Mouse (Mus musculus): Measurements from ENCODE around the gene Selenoh. TPM values are rescaled to one million over a fixed set of nuclear protein-coding genes. Genes with fewer than 3 reads are reported as not detected.
"Not testable (repeated sequence)": the region's sequence is repeated elsewhere in the genome, so short reads cannot be mapped to it uniquely, and the experiment has no call there.

The Selenoh gene
- total RNA-seq, 1 experiment = 589 TPM

GRCm38 (mm10) chr2:84677968-84678880 is 7.7 kb upstream of the Selenoh start, which contains the start of the genes Gm28635 and Med19:
Gm28635 (minus strand) TSS chr2:84678041.
Med19 (plus strand) TSS chr2:84678402.
- in situ Hi-C loops (cut with MboI; ENCODE audit: low sequenced_read_pairs in 2 of 2, unreplicated experiment in 2 of 2) = no loop called here
- Histone ChIP-seq H3K9ac (ENCODE audit: insufficient read depth, low read depth, low read length, poor library complexity, severe bottlenecking) (peak within 1 kb of the TSS; percentile 86), H3K27ac (ENCODE audit: insufficient read depth, low read depth, low read length, poor library complexity, severe bottlenecking) (peak within 1 kb of the TSS; percentile 73; the same call in 1 of the 2 replicates), H3K4me1 (ENCODE audit: control insufficient read depth in 2 of 2, insufficient read depth in 2 of 2, low read length in 2 of 2, poor library complexity in 1 of 2) (peaks cover 2 to 5% of the 10 kb centered on the region in 2 experiments; a peak in 2 of 4 replicates), H3K36me3 (ENCODE audit: control insufficient read depth, insufficient read depth, low read length, poor library complexity, severe bottlenecking) (peaks cover 19% of the 10 kb centered on the region), H3K4me3 (ENCODE audit: insufficient read depth in 1 of 2, low read depth in 1 of 2, low read length in 2 of 2, poor library complexity in 1 of 2, severe bottlenecking in 1 of 2) (peak within 1 kb of the TSS; percentile 93 to 96), H3K9me3 (ENCODE audit: control insufficient read depth, insufficient read depth, low read depth, low read length) (no peaks in the 10 kb centered on the region)
- TF ChIP-seq CHD2 (IDR thresholded peaks at IDR 0.05; ENCODE audit: low read depth, low read length) = peak; percentile 94
- no peak for TF ChIP-seq ZC3H11A (IDR thresholded peaks at IDR 0.05; ENCODE audit: borderline replicate concordance, low read depth, low read length)
- TF ChIP-seq HCFC1 (IDR thresholded peaks at IDR 0.05; ENCODE audit: borderline replicate concordance, insufficient read depth, low read length) = 0 out of 2 replicates have a peak, but pooled peaks have one; percentile 4
- DNase-seq (ENCODE audit: low read depth, low spot score) = peak; percentile 99

- TF ChIP-seq HCFC1 (IDR thresholded peaks at IDR 0.05; ENCODE audit: borderline replicate concordance, insufficient read depth, low read length) (peak; percentile 53; the same call in 1 of the 2 replicates), ZNF384 (IDR thresholded peaks at IDR 0.05; ENCODE audit: low read depth, low read length) (no peak), ZC3H11A (IDR thresholded peaks at IDR 0.05; ENCODE audit: borderline replicate concordance, low read depth, low read length) (no peak), CHD2 (IDR thresholded peaks at IDR 0.05; ENCODE audit: low read depth, low read length) (no peak), MAFK (IDR thresholded peaks at IDR 0.05; ENCODE audit: insufficient read depth, low read depth, low read length) (peak; percentile 67)
- peaks cover 2 to 5% of the 10 kb centered on the region in 2 experiments; a peak in 2 of 4 replicates for H3K4me1 ChIP-seq (ENCODE audit: control insufficient read depth in 2 of 2, insufficient read depth in 2 of 2, low read length in 2 of 2, poor library complexity in 1 of 2)
- H3K4me3 ChIP-seq (ENCODE audit: insufficient read depth in 1 of 2, low read depth in 1 of 2, low read length in 2 of 2, poor library complexity in 1 of 2, severe bottlenecking in 1 of 2) = peak overlapping the region; percentile 81 to 84
- H3K36me3 ChIP-seq (ENCODE audit: control insufficient read depth, insufficient read depth, low read length, poor library complexity, severe bottlenecking) = peaks cover 24% of the 10 kb centered on the region
- H3K27ac ChIP-seq (ENCODE audit: insufficient read depth, low read depth, low read length, poor library complexity, severe bottlenecking) = no peak overlapping the region; the same call in 1 of the 2 replicates
- H3K9ac ChIP-seq (ENCODE audit: insufficient read depth, low read depth, low read length, poor library complexity, severe bottlenecking) = peak overlapping the region; percentile 81
- DNase-seq (ENCODE audit: low read depth, low spot score) = peak; percentile 59
- H3K9me3 ChIP-seq (ENCODE audit: control insufficient read depth, insufficient read depth, low read depth, low read length) = no peaks in the 10 kb centered on the region
- in situ Hi-C loops (cut with MboI; ENCODE audit: low sequenced_read_pairs in 2 of 2, unreplicated experiment in 2 of 2) = no loop called here
These were observed 6.8 kb upstream of the Selenoh start for GRCm38 (mm10) chr2:84677270-84677967.

GRCm38 (mm10) chr2:84671535-84671934 is 965 bp upstream of the Selenoh start:
- H3K27ac ChIP-seq (ENCODE audit: insufficient read depth, low read depth, low read length, poor library complexity, severe bottlenecking); DNase-seq (ENCODE audit: low read depth, low spot score); H3K4me1 ChIP-seq (ENCODE audit: control insufficient read depth in 2 of 2, insufficient read depth in 2 of 2, low read length in 2 of 2, poor library complexity in 1 of 2); H3K9me3 ChIP-seq (ENCODE audit: control insufficient read depth, insufficient read depth, low read depth, low read length); H3K9ac ChIP-seq (ENCODE audit: insufficient read depth, low read depth, low read length, poor library complexity, severe bottlenecking); in situ Hi-C loops (cut with MboI; ENCODE audit: low sequenced_read_pairs in 2 of 2, unreplicated experiment in 2 of 2): not testable (repeated sequence)
- 0 out of 4 replicates have a peak overlapping the region, but pooled peaks of 1 of the 2 experiments have one; percentile 26 for H3K4me3 ChIP-seq (ENCODE audit: insufficient read depth in 1 of 2, low read depth in 1 of 2, low read length in 2 of 2, poor library complexity in 1 of 2, severe bottlenecking in 1 of 2)
- peaks cover 38% of the 10 kb centered on the region for H3K36me3 ChIP-seq (ENCODE audit: control insufficient read depth, insufficient read depth, low read length, poor library complexity, severe bottlenecking)

GRCm38 (mm10) chr2:84669828-84670568 is 572 bp downstream of the Selenoh start:
- Histone ChIP-seq H3K4me1 (ENCODE audit: control insufficient read depth in 2 of 2, insufficient read depth in 2 of 2, low read length in 2 of 2, poor library complexity in 1 of 2) (peaks cover 0 to 3% of the 10 kb centered on the region in 2 experiments; a peak in 2 of 4 replicates), H3K9me3 (ENCODE audit: control insufficient read depth, insufficient read depth, low read depth, low read length) (no peaks in the 10 kb centered on the region), H3K9ac (ENCODE audit: insufficient read depth, low read depth, low read length, poor library complexity, severe bottlenecking) (peak overlapping the region; percentile 100), H3K4me3 (ENCODE audit: insufficient read depth in 1 of 2, low read depth in 1 of 2, low read length in 2 of 2, poor library complexity in 1 of 2, severe bottlenecking in 1 of 2) (peak overlapping the region; percentile 88 to 99), H3K36me3 (ENCODE audit: control insufficient read depth, insufficient read depth, low read length, poor library complexity, severe bottlenecking) (peaks cover 31% of the 10 kb centered on the region), H3K27ac (ENCODE audit: insufficient read depth, low read depth, low read length, poor library complexity, severe bottlenecking) (peak overlapping the region; percentile 99)
- in situ Hi-C loops (cut with MboI; ENCODE audit: low sequenced_read_pairs in 2 of 2, unreplicated experiment in 2 of 2) = loop anchor here in 1 of 2 experiments (10.0 kb wide), 1 partner anchor 205 kb away; no protein-coding TSS in a partner anchor
- no peak for DNase-seq (ENCODE audit: low read depth, low spot score)
- TF ChIP-seq ZNF384 (IDR thresholded peaks at IDR 0.05; ENCODE audit: low read depth, low read length) = no peak
- no peak for TF ChIP-seq HCFC1 (IDR thresholded peaks at IDR 0.05; ENCODE audit: borderline replicate concordance, insufficient read depth, low read length)
- no peak for TF ChIP-seq MAFK (IDR thresholded peaks at IDR 0.05; ENCODE audit: insufficient read depth, low read depth, low read length)
- no peak for TF ChIP-seq ZC3H11A (IDR thresholded peaks at IDR 0.05; ENCODE audit: borderline replicate concordance, low read depth, low read length)
- no peak for TF ChIP-seq CHD2 (IDR thresholded peaks at IDR 0.05; ENCODE audit: low read depth, low read length)

Data from ES-E14 (cell line).